Mouse (Mus musculus): ENCODE measurements around the gene Nebl. TPM values are rescaled to one million over a fixed set of nuclear protein-coding genes. Genes with fewer than 3 reads are reported as not detected.

Gene Nebl
- polyA plus RNA-seq, 1 experiment from 2014 or later = 11.2 TPM

- Histone ChIP-seq H3K27ac (no peak overlapping the region), H3K4me1 (peaks cover 15% of the 10 kb centered on the region)
- WGBS = 55% methylated on average over 2 of the region's 2 CpGs
These were observed 28.1 kb downstream of the Nebl start for GRCm38 (mm10) chr2:17703170-17703512.

GRCm38 (mm10) chr2:17702481-17703169 is 28.6 kb downstream of the Nebl start:
- no peak overlapping the region for H3K9ac ChIP-seq
- 51% methylated on average over 7 of the region's 7 CpGs for WGBS
- peaks cover 15% of the 10 kb centered on the region for H3K4me1 ChIP-seq
- no peak for ATAC-seq (ENCODE audit: low FRiP score)
- H3K4me2 ChIP-seq (replicated peaks) = no peak overlapping the region
- no peaks in the 10 kb centered on the region for H3K9me3 ChIP-seq (replicated peaks)
- H3K36me3 ChIP-seq = no peaks in the 10 kb centered on the region
- no peak overlapping the region for H3K27ac ChIP-seq
- no peaks in the 10 kb centered on the region for H3K27me3 ChIP-seq
- H3K4me3 ChIP-seq = no peak overlapping the region

More at GRCm38 (mm10) chr2:17703170-17703512, 28.1 kb downstream of the Nebl start:
- Histone ChIP-seq H3K9me3 (replicated peaks) (no peaks in the 10 kb centered on the region), H3K4me3 (no peak overlapping the region), H3K9ac (no peak overlapping the region), H3K36me3 (no peaks in the 10 kb centered on the region), H3K4me2 (replicated peaks) (no peak overlapping the region), H3K27me3 (no peaks in the 10 kb centered on the region)
- no peak for ATAC-seq (ENCODE audit: low FRiP score)

DNA sequence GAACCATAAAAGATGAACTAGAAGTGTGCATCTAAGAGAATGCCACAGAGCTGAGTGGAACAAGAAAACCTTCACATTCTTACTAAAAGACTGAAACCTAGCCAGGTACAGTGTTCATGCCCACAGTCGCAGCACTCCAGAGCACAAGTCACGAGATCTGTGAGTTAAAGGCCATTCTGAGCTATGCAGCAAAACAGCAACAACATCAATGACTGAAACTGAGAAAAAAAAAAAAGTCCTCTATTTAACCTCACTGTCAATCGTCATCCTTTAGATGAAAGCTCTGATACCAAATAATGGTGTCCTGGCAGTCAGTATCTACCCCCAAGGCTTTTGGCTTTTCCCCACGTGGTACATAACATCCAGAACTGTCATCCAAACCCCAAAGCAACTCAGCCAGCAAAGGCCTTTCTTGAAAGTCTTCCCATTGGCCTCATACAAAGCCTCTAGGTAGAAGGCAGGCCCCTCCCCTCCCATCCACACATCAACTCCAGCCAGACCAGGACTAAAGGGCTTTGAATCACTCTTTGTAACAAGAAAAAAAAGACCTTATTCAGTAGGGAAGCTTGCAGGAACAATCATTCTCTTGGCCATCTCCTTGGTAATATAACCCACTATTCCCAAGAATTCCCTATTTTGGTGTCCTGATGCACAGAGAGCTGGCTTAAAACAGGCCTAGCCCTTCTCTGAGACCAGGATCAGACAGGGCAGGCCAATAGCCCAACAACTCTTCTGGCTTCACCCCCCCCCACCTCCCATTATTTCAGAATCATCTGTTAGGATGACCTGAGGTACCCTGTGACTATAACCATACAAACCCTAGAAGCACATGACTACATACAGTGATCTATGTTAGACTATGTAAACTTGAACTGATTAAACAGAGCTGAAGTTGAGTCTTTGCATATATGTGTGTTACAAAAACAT is 32.8 kb downstream of the Nebl start:
- Histone ChIP-seq H3K27me3 (no peaks in the 10 kb centered on the region), H3K27ac (no peak overlapping the region), H3K9me3 (replicated peaks) (no peaks in the 10 kb centered on the region), H3K9ac (no peak overlapping the region), H3K36me3 (no peaks in the 10 kb centered on the region), H3K4me3 (no peak overlapping the region), H3K4me1 (peaks cover 12% of the 10 kb centered on the region), H3K4me2 (replicated peaks) (no peak overlapping the region)
- WGBS = 36% methylated on average over 4 of the region's 4 CpGs
- peak; percentile 80 for ATAC-seq (ENCODE audit: low FRiP score)

DNA sequence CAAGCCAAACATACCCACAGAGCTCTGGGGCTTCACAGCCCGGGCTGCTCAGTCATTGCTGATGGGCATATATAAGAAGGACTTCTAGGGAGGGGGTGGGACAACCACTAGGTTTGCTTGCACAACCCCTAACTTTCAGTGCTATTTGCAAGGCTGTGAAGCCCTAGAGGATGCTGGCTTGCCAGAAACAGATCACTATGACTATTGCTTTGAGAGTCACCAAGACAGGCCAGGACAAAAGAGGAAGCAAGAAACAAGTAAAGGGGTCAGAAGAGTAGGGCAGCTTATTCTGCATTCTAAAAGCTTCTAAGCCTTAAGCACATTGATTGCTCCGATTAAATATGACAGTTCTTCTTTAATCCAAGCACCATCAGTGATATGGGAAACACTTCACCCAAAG is 38.3 kb downstream of the Nebl start:
- Histone ChIP-seq H3K4me2 (replicated peaks) (no peak overlapping the region), H3K36me3 (no peaks in the 10 kb centered on the region), H3K27ac (no peak overlapping the region), H3K4me1 (no peaks in the 10 kb centered on the region), H3K4me3 (no peak overlapping the region), H3K27me3 (no peaks in the 10 kb centered on the region), H3K9ac (no peak overlapping the region), H3K9me3 (replicated peaks) (no peaks in the 10 kb centered on the region)
- ATAC-seq (ENCODE audit: low FRiP score) = no peak
- 75% methylated on average over 2 of the region's 2 CpGs for WGBS

DNA sequence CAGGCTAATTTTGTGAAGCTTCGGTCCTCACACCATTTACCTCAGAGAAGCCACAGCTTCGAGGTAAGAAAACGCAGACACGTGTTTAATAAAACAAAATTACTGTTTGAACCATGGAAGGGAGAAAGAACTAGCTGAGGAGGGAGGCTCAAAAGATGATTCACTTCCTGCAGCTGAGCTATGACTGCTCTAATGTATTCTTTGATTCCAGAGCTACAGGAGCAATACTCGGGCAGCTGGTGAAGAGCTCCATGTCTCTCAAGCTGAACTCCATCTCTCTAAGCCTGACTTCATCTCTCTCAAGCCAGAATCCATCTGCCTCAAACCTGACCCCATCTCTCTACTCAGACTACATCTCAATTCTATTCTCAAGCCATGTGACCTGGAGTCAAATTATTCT is 41.0 kb downstream of the Nebl start:
- no peak overlapping the region for H3K4me3 ChIP-seq
- H3K4me1 ChIP-seq = no peaks in the 10 kb centered on the region
- H3K4me2 ChIP-seq (replicated peaks) = no peak overlapping the region
- no peak overlapping the region for H3K9ac ChIP-seq
- no peaks in the 10 kb centered on the region for H3K36me3 ChIP-seq
- no peak for ATAC-seq (ENCODE audit: low FRiP score)
- no peaks in the 10 kb centered on the region for H3K27me3 ChIP-seq
- no peak overlapping the region for H3K27ac ChIP-seq
- 86% methylated on average over 5 of the region's 5 CpGs for WGBS
- H3K9me3 ChIP-seq (replicated peaks) = no peaks in the 10 kb centered on the region

DNA sequence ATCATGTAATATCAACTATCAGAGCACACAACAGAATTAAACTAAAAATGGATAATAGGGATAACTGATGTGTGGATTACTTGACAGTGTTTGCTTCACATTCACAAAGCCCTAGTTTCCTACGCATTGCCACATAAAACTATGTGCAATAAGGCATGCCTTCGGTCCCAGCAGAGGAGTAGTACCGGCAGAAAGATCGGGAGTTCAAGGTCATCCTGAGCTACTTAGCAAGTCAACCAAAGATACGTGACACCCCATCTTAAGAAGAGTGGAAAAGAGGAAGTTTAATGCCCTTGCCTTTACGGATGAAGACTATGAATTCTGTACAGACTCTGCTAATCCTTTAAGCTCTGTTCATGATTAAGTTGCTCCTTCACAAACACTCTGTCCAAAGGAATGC is 44.1 kb downstream of the Nebl start:
- Histone ChIP-seq H3K9me3 (replicated peaks) (no peaks in the 10 kb centered on the region), H3K27ac (no peak overlapping the region), H3K4me1 (no peaks in the 10 kb centered on the region), H3K4me2 (replicated peaks) (no peak overlapping the region), H3K4me3 (no peak overlapping the region), H3K27me3 (no peaks in the 10 kb centered on the region), H3K9ac (no peak overlapping the region), H3K36me3 (no peaks in the 10 kb centered on the region)
- ATAC-seq (ENCODE audit: low FRiP score) = no peak
- 89% methylated on average over 6 of the region's 6 CpGs for WGBS

GRCm38 (mm10) chr2:17683326-17684040 is 47.8 kb downstream of the Nebl start:
- 60% methylated on average over 4 of the region's 4 CpGs for WGBS
- Histone ChIP-seq H3K36me3 (no peaks in the 10 kb centered on the region), H3K9ac (no peak overlapping the region), H3K9me3 (replicated peaks) (no peaks in the 10 kb centered on the region), H3K4me1 (no peaks in the 10 kb centered on the region), H3K27me3 (no peaks in the 10 kb centered on the region), H3K27ac (no peak overlapping the region), H3K4me3 (no peak overlapping the region), H3K4me2 (replicated peaks) (no peak overlapping the region)
- ATAC-seq (ENCODE audit: low FRiP score) = no peak

DNA sequence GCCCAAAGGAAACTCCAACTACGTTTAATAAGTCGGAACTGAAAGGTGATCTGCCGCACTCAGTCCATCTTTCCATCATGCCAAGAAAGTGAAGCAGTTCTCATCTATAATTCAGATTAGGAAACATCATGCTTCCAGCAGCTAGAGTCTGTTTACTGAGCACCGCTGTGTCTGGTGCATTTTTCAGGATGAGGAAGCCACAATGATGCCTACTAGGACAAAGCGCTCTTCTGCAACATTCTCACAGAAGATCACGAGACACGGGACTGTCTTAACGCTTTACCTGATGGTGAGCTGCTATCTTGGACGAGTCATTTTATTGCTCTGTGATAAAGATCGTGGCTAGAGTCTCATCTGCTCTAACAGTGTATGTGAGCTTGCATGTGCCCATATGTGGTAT is 59.1 kb downstream of the Nebl start:
- no peak overlapping the region for H3K27ac ChIP-seq

GRCm38 (mm10) chr2:17671566-17671965 is 59.7 kb downstream of the Nebl start:
- Histone ChIP-seq H3K27ac (no peak overlapping the region), H3K36me3 (no peaks in the 10 kb centered on the region), H3K9me3 (replicated peaks) (no peaks in the 10 kb centered on the region), H3K27me3 (0 out of 2 replicates have a peak, but pooled peaks cover 4% of the 10 kb centered on the region), H3K9ac (no peak overlapping the region), H3K4me1 (peaks cover 16% of the 10 kb centered on the region; the same call in 1 of the 2 replicates), H3K4me2 (replicated peaks) (no peak overlapping the region), H3K4me3 (no peak overlapping the region)
- ATAC-seq (ENCODE audit: low FRiP score) = no peak
- 63% methylated on average over 8 of the region's 8 CpGs for WGBS

More for the DNA sequence above, 59.1 kb downstream of the Nebl start:
- Histone ChIP-seq H3K36me3 (no peaks in the 10 kb centered on the region), H3K9ac (no peak overlapping the region), H3K27me3 (0 out of 2 replicates have a peak, but pooled peaks cover 4% of the 10 kb centered on the region), H3K4me2 (replicated peaks) (no peak overlapping the region), H3K9me3 (replicated peaks) (no peaks in the 10 kb centered on the region), H3K4me3 (no peak overlapping the region), H3K4me1 (peaks cover 16% of the 10 kb centered on the region; the same call in 1 of the 2 replicates)
- no peak for ATAC-seq (ENCODE audit: low FRiP score)
- 92% methylated on average over 10 of the region's 10 CpGs for WGBS

DNA sequence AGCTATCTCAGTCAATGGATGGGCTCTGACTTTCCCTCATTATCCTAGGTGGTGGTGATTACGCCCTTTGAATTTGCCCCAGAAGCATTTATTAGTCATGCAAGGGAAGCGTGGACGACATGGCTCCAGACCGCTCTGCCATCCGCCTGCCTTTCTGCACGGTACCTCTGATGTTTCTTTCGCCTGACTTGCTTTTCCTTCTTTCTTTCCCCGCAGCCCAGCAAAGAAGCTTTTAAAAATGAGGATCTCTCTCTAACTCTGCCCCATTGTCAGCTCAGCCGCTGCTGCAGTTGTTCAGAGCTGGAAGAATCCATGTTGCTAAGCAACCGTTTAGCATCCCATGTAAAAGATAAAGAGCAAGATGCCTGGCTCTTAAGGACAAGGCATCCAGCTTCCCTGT is 61.3 kb downstream of the Nebl start:
- ATAC-seq (ENCODE audit: low FRiP score) = peak; percentile 87
- H3K36me3 ChIP-seq = no peaks in the 10 kb centered on the region
- H3K9ac ChIP-seq = peak overlapping the region; percentile 44
- H3K4me1 ChIP-seq = peaks cover 16% of the 10 kb centered on the region; the same call in 1 of the 2 replicates
- H3K9me3 ChIP-seq (replicated peaks) = no peaks in the 10 kb centered on the region
- peak overlapping the region; percentile 44 for H3K4me2 ChIP-seq (replicated peaks)
- H3K27me3 ChIP-seq = 0 out of 2 replicates have a peak, but pooled peaks cover 4% of the 10 kb centered on the region
- WGBS = 19% methylated on average over 10 of the region's 10 CpGs
- H3K27ac ChIP-seq = peak overlapping the region; percentile 83
- H3K4me3 ChIP-seq = peak overlapping the region; percentile 13

DNA sequence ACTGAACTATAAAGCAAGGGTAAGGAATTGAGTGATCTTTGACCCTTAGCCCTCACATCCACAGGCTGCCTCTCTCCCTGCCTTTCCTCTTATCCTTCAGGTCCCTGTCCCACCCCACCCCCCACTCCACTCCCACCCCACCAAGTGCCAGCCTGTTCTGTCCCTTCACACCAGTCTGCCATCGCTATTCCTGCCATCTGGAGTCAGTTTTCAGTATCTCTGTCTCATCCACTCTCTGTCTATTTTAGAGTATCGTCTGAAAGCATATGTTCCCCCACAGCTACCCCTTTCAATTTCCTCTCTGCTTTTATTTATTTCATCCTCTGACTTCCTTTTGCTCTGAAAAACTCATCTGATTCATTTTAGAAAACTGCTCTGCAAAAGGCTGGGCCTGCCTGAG is 62.3 kb downstream of the Nebl start:
- 37% methylated on average over 2 of the region's 2 CpGs for WGBS
- no peaks in the 10 kb centered on the region for H3K9me3 ChIP-seq (replicated peaks)
- peak overlapping the region; percentile 24; the same call in 1 of the 2 replicates for H3K27ac ChIP-seq
- H3K27me3 ChIP-seq = 0 out of 2 replicates have a peak, but pooled peaks cover 4% of the 10 kb centered on the region
- H3K4me3 ChIP-seq = no peak overlapping the region
- H3K9ac ChIP-seq = no peak overlapping the region
- no peak overlapping the region for H3K4me2 ChIP-seq (replicated peaks)
- no peaks in the 10 kb centered on the region for H3K36me3 ChIP-seq
- H3K4me1 ChIP-seq = peaks cover 16% of the 10 kb centered on the region; the same call in 1 of the 2 replicates
- no peak; the same call in 1 of the 2 replicates for ATAC-seq (ENCODE audit: low FRiP score)

GRCm38 (mm10) chr2:17658176-17658575 is 73.1 kb downstream of the Nebl start:
- H3K27ac ChIP-seq = no peak overlapping the region
- WGBS = 66% methylated on average over 5 of the region's 5 CpGs
- no peaks in the 10 kb centered on the region for H3K36me3 ChIP-seq
- H3K27me3 ChIP-seq = no peaks in the 10 kb centered on the region
- no peaks in the 10 kb centered on the region for H3K4me1 ChIP-seq
- no peak for ATAC-seq (ENCODE audit: low FRiP score)
- H3K9me3 ChIP-seq (replicated peaks) = peaks cover 4% of the 10 kb centered on the region; the same call in 1 of the 2 replicates
- no peak overlapping the region for H3K4me2 ChIP-seq (replicated peaks)
- no peak overlapping the region for H3K9ac ChIP-seq
- H3K4me3 ChIP-seq = no peak overlapping the region
